Mouse (Mus musculus): ENCODE data around the gene Stard7.
"Not testable (repeated sequence)": the region's sequence is repeated elsewhere in the genome, so short reads cannot be mapped to it uniquely, and the experiment has no call there.

The Stard7 gene

DNA sequence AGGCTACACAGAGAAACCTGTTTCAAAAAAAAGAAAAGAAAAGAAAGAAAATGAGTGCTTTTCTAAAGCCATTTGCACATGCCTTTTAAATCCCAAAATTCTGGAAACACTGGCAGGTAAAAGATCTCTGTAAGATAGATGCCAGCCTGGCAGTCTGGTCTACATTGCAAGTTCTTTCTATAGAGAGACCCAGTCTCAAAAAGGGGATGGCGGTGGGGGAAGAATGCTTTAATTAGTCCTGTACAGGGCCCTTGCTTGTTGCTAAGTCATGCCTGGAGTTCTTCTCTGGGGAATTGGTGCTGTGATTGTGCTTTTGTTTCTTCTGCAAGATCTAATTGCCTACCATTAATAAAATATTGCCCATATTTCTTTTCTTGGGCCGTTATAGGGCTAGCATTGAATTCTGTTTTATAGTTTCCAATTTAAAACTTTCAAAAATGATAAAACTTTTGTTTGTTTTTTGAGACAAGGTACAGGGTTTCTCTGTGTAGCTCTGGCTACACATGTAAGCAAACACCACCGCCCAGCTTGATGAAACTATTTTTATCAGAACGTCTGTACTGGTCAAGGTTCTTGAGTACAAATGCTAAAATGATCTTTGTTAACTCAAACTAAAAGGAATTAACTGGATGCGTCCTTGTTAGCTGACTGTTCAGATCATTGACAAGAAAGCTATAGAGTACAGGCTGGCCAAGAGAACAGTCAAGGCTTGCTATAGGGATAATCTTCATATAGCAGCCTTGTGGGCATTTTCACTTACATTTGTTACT is 5.7 kb downstream of the Stard7 start:
- DNase-seq (ENCODE audit: low spot score), result no peak

DNA sequence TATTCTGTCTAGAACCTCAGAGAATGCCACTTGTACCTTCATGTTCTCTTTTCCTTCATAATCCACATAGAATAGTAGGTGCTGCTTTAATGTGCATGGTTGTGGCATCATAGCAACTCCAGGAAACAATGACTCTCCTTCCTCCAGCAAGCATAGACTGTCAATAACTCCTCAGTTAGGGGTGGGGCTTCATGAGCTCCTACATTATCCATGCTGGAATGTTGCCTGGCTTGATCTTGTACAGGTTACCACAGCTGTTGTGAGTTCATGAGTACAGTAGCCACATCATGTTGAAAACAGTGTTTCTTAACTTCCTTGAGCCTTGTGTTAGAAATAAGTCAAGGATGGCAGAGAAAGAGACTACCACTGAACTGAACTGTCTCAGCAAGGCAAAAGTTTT is 8.1 kb downstream of the Stard7 start:
- DNase-seq (ENCODE audit: low spot score), result no peak

DNA sequence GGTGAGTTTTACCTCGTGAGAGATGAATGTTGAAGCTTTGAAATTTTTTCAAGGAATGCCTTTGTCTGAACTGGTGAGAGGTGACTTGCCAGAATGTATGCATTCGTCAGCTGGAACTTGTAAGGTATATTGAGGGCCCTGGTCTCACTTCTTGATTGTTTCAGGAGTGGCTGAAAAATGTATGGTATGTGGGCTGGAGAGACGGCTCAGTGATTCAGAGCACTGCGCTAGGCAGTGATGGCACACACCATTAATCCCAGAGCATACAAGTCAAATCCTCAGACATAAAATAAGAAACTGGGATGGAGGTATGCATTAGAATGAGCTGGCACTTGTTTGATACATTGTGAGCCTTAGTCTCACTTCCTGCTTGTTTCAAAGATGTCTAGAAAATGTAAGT is 22.2 kb downstream of the Stard7 start:
- DNase-seq (ENCODE audit: low spot score), result no peak

DNA sequence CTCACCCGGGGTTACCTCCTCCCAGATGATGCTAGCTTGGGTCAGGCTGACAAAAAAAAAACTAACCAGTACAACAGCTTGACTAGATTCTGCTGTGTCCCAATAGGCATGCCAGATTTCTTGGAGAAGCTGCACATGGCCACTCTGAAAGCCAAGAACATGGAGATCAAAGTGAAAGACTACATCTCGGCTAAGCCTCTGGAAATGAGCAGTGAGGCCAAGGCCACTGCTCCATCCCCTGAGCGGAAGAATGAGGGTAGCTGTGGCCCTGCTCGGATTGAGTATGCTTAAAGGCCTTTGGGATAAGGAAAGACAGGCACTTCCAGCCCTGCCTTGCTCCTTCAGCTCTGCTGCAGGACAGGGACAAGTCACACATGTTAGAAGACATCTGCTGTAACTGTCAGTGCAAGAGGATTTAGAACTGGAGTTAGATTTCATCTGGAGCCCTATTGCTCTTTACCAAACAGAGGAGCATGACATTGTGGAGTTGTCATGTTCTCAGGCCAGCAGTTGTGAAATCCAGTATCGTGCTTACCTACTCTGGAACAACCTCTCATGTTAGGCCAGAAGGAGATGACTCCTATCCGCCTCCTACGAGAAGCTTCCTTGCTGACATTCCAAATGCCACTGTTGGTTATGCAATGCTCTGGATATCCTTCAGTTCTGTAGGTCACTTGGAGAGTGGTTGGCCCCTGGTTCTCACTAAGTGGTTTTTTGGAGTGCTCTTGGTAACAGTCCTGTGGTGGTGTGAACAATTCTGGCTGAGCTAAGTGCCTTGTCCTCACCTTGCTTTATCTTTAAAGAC is 27.2 kb downstream of the Stard7 start:
- DNase-seq (ENCODE audit: low spot score), result no peak

DNA sequence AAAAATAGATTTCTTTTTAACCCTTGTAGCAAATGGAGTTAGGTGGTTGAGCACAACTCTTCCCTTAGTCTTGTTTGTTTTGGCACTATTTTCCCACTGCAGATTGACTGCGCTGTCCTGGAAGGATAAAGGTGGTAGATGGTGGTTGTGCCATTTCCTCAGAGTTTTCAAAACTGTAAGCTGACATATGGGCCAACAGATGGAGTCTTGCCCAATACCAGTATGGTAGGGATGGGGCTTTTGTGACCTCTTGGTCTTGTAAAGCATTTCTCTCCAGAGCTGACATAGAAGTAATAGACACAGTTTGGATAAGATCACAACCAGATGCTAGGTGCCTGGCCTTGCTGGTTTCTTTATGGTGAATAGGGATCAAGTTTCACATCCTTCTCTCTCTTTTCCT is 28.0 kb downstream of the Stard7 start:
- no peak for DNase-seq (ENCODE audit: low spot score)

DNA sequence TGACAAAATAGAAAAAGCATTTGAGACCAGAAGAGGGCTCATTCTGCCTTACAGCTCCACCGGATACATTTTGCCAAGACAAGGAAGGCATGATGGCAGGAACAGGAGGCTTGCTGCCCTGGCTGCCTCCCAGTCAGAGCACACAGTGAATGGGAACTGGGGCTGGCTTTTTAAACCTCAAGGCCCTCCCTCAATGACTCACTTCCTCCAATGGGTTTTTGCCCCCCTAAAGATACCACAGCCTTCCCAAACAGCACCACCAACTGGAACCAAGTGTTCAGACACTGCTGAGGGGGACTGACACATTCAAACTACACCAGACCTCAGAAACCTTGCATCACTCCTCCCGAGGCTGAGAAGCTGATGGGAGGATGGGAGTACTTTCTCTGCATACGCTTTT is 30.7 kb downstream of the Stard7 start:
- no peak for DNase-seq (ENCODE audit: low spot score)

DNA sequence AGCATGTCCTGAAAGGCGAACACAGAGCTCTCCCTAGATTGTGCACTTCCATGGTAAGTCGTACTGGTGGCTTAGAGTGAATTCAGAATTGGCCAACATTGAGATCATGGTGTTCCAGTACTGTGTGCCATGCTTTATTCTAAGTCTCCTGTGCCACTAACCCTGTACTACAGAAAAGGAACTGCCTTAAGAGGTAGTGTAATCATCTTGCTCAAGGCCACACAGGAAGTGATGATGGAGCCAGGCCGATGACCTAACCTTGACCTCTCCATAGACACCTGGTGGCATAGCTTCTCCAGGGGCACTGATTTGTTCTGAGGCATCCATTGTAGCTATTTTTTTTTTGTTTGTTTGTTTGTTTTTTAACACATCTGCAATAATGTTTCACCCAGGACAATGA is 31.9 kb downstream of the Stard7 start:
- no peak for DNase-seq (ENCODE audit: low spot score)

DNA sequence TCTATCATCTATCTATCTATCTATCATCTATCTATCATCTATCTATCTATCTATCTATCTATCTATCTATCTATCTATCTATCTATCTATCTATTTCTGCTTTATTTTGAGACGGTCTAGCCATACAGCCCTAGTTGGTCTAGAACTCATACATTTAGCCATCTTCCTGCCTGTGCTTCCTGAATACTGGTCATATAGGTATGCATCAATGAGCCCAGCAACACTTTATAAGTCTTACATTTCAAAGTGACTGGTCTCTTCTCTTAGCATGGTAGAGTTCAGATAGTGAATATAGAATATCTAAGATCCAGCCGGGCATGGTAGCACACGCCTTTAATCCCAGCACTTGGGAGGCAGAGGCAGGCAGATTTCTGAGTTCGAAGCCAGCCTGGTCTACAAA is 34.2 kb downstream of the Stard7 start:
- DNase-seq (ENCODE audit: low spot score), result not testable (repeated sequence)

DNA sequence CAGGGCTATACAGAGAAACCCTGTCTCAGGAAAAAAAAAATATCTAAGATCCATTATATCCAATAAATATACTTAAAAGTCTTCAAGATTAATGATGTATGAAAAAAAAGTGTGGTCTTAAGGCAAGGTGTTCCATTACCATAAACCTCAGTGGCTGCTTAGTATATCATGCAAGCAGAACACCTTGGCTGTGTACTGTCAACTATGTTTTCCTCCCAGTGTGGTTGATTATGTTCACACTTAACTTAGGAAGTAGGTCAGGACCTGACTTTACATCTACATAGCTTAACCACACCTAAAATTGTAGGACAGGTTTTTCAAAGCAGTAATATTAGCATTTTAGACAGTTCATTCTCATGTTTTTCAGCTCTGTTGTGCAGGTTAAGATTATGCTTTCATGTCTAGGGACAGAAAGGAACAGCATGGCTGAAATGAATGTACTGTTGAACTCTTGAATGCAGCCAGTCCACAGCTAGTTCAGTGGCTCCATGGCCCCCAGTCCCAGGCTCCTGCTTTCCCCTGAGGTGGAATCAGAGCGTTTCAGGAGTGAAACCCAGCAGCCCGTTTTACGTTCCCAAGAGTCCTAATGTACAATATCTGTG is 34.7 kb downstream of the Stard7 start:
- no peak for DNase-seq (ENCODE audit: low spot score)

DNA sequence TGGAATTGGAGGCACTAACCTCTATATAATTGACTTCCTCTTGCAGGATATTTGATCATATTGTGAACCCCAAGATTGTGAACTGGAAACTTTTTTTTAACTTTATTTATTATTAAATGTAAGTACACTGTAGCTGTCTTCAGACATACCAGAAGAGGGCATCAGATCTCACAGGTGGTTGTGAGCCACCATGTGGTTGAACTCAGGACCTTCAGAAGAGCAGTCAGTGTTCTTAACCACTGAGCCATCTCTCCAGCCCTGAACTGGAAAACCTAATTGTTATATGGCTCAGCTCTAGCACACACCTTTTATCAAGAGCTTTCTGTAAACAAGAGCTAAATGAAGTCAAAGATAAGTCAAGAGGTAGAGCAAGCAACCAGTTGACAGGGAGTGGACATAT is 36.1 kb downstream of the Stard7 start:
- DNase-seq (ENCODE audit: low spot score), result no peak

DNA sequence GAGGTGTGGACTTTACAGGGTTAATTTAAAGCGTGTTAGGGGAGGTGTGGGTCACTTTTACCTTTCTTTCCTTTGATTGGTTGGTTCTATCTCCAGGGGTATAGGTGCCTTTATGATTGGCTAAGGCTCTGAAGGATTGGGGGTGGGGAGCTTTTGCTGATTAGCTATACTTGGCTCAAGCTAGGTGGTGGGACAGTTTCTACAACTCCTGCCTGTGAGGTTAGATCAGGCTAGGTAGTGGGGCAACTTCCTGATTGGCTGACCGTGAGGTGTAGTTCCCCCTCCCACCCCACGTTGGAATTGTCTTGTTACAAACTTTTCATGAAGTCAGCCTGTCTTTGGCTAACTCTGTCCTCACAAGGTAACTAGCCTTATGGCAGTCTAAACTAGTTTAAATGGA is 37.2 kb downstream of the Stard7 start:
- DNase-seq (ENCODE audit: low spot score), result no peak

DNA sequence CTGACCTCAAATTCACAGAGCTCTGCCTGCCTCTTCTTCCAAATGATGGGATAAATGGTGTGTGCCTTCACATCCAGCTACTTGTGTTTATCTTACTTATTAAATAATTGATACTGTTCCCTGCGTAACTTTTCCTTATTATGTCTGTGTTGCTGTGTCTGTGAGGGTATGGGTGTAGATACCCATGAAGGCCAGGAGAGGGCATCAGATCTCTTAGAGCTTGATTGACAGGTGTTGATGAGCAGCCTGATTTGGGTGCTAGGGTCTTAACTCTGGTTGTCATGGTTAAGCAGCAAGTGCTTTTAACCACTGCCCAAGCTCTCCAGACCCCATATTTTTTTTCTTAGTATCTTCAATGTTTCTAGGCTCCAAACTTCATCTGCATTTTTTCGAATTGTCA is 38.6 kb downstream of the Stard7 start:
- DNase-seq (ENCODE audit: low spot score), result no peak

DNA sequence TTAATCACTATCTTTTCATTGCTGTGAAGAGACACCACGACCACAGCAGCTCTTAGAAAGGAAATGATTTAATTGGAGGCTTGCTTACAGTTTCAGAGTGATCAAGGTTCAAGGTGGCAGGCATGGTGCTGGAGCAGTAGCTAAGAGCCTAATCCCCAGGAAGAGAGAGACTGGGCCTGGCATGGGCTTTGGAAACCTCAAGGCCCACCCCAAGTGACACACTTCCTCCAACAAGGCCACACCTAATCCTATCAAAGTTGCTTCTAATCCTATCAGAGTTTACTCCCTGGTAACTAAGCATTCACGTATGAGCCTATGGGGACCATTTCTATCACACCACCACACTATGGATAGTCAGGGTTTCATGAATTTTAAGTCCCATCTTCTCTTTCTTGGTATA is 40.2 kb downstream of the Stard7 start:
- no peak for DNase-seq (ENCODE audit: low spot score)

DNA sequence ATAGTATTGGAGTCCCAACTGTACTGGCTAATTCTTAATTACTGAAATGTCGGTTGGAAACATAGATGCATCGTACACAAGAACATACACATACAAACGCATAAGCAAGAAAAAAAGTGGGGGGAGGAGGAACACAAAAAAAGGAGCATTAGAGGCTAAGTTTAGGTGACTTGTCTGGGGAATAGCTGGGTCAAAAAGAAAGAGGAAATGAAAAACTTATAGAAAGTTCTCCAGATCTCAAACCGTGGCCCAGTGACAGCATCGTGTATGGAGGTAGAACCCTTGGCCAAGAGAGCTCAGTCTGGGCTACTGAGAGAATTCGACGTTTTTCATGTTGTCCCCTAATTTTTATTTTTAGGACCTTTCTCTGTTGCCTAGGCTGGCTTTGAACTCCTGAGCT is 40.7 kb downstream of the Stard7 start:
- no peak for DNase-seq (ENCODE audit: low spot score)

DNA sequence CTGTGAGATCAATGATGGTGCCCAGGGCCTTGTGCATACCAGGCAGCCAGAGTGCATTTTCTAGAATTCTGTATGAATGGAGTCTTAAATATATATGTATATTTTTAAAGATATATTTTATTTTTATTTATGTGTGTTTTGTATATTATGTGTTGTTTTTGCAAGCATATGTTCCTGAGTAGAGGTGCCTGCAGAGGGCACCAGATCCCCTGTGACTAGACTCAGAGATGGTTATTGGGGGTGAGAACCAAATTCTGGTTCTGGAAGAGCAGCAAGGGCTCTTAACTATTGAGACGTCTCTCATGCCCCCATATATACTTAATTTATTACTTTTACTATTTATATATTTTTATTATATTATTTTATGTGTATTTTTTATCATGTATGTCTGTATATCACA is 41.2 kb downstream of the Stard7 start:
- no peak for DNase-seq (ENCODE audit: low spot score)

DNA sequence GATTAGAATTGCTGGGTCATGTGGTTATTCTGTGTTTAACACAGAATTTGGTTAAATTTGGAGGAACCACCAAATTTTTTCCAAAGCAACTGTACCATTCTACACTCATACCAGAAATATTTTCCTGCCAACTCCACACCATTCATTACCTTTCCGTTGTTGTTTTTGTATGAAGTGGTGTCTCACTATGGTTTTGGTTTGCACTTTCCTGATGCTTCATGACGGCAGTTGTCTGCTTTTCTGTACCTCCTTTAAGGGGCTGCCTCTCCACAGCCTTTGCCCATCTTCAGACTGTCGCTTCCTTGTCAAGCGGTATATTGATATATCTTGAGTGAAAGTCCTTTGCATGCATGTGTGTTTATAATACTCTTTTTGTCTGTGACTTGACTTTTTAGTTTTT is 42.8 kb downstream of the Stard7 start:
- no peak for DNase-seq (ENCODE audit: low spot score)

DNA sequence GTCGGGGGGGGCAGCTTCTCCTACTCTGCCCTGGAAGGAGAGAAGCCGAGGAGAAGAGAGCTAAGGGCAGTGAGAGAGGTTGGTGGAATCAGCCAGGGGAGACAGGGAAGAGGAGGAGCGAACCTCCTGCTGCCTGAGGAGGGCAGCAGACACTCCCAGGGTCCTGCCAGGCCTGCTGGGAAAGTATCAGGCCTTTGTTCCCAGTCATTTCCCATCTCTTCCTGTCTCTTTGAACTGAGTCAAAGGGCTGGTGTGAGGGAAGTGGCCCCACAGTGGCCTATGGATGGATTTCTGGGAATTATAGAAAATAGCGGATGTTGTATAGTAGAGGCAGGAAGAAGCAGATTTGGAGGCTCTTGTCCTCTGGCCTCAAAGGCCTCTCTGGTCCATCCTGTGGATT is 43.9 kb downstream of the Stard7 start:
- no peak for DNase-seq (ENCODE audit: low spot score)

DNA sequence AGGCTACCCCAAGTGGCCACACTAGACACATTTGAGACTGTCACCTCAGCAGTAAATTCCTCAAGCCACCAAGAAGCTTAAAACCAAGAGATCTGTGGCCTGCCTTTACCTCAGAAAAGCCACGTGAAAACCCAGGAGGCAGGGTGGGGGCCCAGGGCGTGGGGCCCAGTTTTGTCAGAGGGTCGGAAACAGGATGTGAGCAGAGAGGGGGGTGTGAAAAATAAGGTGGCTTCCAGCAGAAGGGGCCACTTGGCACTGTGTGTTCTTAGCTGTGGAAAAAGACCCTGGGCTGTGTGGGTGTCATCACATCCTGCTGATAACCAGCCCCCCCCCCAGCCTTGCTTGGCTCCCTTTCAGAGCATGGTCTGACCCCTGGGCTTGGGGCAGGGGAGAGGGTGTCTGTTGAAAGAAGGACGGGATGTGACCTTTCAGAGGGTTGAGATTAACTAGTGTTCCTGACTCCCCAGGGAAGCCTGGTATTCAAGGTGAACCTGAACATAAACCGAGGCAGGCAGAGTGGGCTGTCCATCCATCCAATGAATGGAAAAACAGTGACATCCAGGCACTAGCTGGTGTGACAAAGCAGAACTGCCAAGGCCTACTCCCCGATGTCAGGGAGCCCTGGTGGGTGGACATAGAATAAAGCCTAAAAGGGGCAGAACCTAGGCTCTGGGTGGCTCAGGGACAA is 44.6 kb downstream of the Stard7 start:
- no peak for DNase-seq (ENCODE audit: low spot score)

DNA sequence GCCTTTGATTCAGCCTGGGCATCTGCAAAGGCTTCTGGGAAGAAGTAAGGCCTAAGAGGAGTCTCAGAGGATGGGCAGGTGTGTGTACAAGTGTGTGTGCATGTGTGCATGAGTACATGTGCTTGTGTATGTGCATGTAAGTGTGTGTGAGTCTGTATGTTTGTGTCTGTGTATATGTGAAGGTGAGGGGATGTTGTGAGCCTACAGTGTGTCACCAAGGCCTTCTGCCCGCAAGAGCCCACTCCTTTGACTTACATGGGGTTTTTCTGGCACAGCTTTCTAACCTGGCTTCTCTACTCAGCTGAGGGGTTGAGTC is 45.1 kb downstream of the Stard7 start:
- DNase-seq (ENCODE audit: low spot score), result no peak

DNA sequence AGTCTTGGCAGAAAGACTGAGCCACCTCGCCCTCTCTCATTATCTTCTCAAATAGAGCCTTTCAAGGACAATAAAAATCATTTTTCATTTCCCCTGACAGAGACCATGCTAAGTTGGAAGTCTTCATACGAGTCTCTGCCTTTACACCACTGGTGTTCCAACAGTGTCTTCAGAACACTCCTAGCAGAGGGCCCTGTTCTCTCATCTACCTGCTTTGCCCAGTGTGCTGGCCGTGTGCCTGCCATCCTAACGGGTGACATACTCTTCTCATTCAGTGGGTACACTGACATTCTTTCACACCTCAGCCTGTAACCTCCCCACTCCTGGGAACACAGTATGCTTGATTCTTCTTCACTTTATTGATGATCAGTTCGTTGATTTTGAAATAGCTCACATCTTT is 46.4 kb downstream of the Stard7 start:
- no peak for DNase-seq (ENCODE audit: low spot score)

DNA sequence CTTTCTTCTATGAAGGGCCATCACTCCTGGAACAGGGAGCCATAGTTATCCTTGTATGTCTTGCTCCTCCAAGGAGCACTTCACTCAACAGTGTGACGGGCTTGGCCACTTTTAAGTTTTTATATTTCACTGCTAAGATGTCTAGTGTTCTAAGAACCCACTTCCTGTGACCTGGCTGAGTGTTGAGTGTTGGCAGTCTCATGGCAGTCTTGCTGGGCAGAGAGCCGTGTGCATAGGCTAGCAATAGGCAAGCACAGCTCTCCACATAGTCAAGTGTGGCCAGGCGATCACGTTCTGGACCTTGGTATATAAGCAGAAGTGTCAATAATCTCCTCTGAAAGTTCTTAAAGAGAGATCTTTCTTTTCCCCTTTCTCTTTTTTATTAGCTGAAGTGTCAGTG is 48.1 kb downstream of the Stard7 start:
- no peak for DNase-seq (ENCODE audit: low spot score)

DNA sequence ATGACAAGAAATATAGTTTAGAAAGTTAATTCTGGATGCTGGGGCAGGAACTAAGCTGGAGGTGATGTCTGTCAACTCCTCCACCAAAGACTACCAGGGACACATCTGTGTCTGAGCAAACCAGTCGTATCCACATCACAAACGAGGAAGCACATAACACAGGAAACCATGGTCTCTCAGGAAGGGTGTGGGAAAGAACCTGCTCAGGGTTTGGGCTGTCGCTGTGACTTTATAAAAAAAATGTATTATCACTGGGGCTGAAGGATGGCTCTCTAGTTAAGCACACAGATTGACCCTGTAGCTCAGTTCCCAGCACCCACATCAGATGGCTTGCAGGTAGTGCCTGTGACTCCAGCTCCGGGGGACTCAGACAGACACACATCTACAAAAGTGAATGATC is 49.1 kb downstream of the Stard7 start:
- no peak for DNase-seq (ENCODE audit: low spot score)
